Mouse (Mus musculus): ENCODE results near the gene Vmn1r198.
"Not testable (repeated sequence)": the region's sequence is repeated elsewhere in the genome, so short reads cannot be mapped to it uniquely, and the experiment has no call there.

Gene Vmn1r198

GRCm38 (mm10) chr13:22350064-22350463 lies at the start of gene Vmn1r198:
TSS of gene Vmn1r198 (plus strand) at chr13:22350364.
- DNase-seq (ENCODE audit: low spot score) = no peak

GRCm38 (mm10) chr13:22308075-22308474 lies 42.1 kb upstream of the Vmn1r198 start:
- DNase-seq (ENCODE audit: low spot score) = not testable (repeated sequence)

GRCm38 (mm10) chr13:22315361-22315760 lies 34.8 kb upstream of the Vmn1r198 start:
- no peak for DNase-seq (ENCODE audit: low spot score)

GRCm38 (mm10) chr13:22317366-22317765 lies 32.8 kb upstream of the Vmn1r198 start:
- DNase-seq (ENCODE audit: low spot score) = no peak

- DNase-seq (ENCODE audit: low spot score) = no peak
Observed at GRCm38 (mm10) chr13:22320091-22320490, 30.1 kb upstream of the Vmn1r198 start.

GRCm38 (mm10) chr13:22324289-22324688 lies 25.9 kb upstream of the Vmn1r198 start, which contains the start of gene Vmn1r197:
TSS of gene Vmn1r197 (plus strand) at chr13:22324589.
- DNase-seq (ENCODE audit: low spot score) = no peak

GRCm38 (mm10) chr13:22333269-22333668 lies 16.9 kb upstream of the Vmn1r198 start:
- DNase-seq (ENCODE audit: low spot score) = no peak

- DNase-seq (ENCODE audit: low spot score) = no peak
Observed at GRCm38 (mm10) chr13:22335565-22335964, 14.6 kb upstream of the Vmn1r198 start.

- no peak for DNase-seq (ENCODE audit: low spot score)
Observed at GRCm38 (mm10) chr13:22350813-22351212, 649 bp downstream of the Vmn1r198 start.

- no peak for DNase-seq (ENCODE audit: low spot score)
Observed at GRCm38 (mm10) chr13:22379518-22379917, 29.4 kb downstream of the Vmn1r198 start, which contains the start of gene Vmn1r199. TSS of gene Vmn1r199 (plus strand) at chr13:22379818.

GRCm38 (mm10) chr13:22381128-22381527 lies 31.0 kb downstream of the Vmn1r198 start:
- DNase-seq (ENCODE audit: low spot score) = not testable (repeated sequence)

GRCm38 (mm10) chr13:22383401-22383800 lies 33.2 kb downstream of the Vmn1r198 start:
- no peak for DNase-seq (ENCODE audit: low spot score)

- DNase-seq (ENCODE audit: low spot score) = no peak
Observed at GRCm38 (mm10) chr13:22387050-22387449, 36.9 kb downstream of the Vmn1r198 start.

GRCm38 (mm10) chr13:22390073-22390472 lies 39.9 kb downstream of the Vmn1r198 start, which contains the start of gene Vmn1r200:
TSS of gene Vmn1r200 (plus strand) at chr13:22390373.
- DNase-seq (ENCODE audit: low spot score) = no peak

GRCm38 (mm10) chr13:22402978-22403377 lies 52.8 kb downstream of the Vmn1r198 start:
- no peak for DNase-seq (ENCODE audit: low spot score)

Data from testis, postnatal 14 days (tissue).